Comparison of ENCODE assay signal across 9 mouse cellular contexts in the genomic region with DNA sequence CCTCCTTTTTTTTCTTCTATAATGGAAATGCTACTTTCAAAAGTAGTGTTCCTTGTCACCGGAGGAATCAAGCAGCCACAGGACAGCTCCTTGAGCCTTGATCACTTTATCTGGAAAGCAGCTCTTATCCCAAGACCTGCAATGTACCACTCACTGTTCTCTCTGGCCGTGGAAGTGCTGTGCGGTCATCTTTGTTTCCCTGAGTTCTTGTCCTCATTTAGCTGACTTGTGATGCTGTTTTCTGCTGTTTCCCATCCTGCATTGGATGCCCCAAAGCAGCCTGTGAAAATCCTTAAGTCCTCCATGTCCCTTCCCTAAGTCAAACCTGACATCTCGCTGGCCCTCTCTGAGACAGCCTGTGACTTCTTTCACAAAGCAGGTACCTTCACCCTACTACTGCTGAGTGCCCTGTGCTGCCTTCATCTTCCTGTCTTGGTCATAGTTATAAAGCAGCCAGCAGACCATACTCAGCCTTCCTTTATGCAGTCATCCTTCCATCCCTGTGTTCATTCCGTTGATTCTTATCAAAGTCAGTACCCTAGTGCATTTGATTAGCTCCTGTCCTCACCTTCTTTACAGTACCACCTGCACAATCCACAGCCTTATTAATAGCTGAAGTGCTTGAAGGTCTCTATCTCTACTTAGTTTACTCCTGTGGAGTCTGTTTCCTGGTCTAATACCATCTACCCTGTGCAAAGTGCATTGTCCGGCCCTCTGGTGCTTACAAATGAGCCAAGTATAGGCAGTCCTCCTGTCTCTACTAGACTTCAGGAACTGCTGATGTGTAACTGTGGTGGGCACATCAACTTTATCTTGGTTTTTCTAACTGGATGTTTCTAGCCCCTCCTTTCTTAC. TPM values are rescaled to one million over a fixed set of nuclear protein-coding genes. Genes with fewer than 3 reads are reported as not detected.
DNase-seq lines count a peak whose midpoint lies in the region; ATAC-seq and TF ChIP-seq lines count a peak whose summit lies in the region.
"Had no signal": no experiment of that assay in that cellular context is flagged by ENCODE, and none has a peak within 500 bp of the region (broad histone marks: within the 10 kb centered on the region; RNA-seq: fewer than 3 reads in every experiment).

No protein-coding gene starts in this region.

- 0 out of 2 replicates have a peak, but pooled peaks cover 8% of the 10 kb centered on the region for H3K4me1 ChIP-seq in heart, embryonic 11.5 days (ENCODE audit: control insufficient read depth, insufficient read depth, low read length)
- H3K4me1 ChIP-seq in kidney, embryonic 16.5 days (ENCODE audit: insufficient read depth, low read length) = peaks cover 22% of the 10 kb centered on the region
- peaks cover 34% of the 10 kb centered on the region for H3K4me1 ChIP-seq in neural tube, embryonic 13.5 days (replicated peaks)
- 0 out of 2 replicates have a peak, but pooled peaks cover 3% of the 10 kb centered on the region for H3K4me1 ChIP-seq in cerebellum, adult 2 months (ENCODE audit: control insufficient read depth, insufficient read depth, low read length)

- H3K4me2 ChIP-seq in heart, embryonic 11.5 days = no peak overlapping the region
- H3K4me2 ChIP-seq in kidney, embryonic 16.5 days (replicated peaks; ENCODE audit: low read depth, low read length) = peak overlapping the region; percentile 83; the same call in 1 of the 2 replicates
- H3K4me2 ChIP-seq in neural tube, embryonic 13.5 days = peak overlapping the region; percentile 84; the same call in 1 of the 2 replicates

- H3K36me3 ChIP-seq in heart, embryonic 11.5 days (ENCODE audit: control insufficient read depth, insufficient read depth, low read length) = no peaks in the 10 kb centered on the region
- no peaks in the 10 kb centered on the region for H3K36me3 ChIP-seq in kidney, embryonic 16.5 days (ENCODE audit: insufficient read depth, low read length)
- H3K36me3 ChIP-seq in neural tube, embryonic 13.5 days = no peaks in the 10 kb centered on the region
- H3K36me3 ChIP-seq: limb, embryonic 15.5 days; lung, embryonic 15.5 days had no signal

- H3K9ac ChIP-seq in heart, embryonic 11.5 days (ENCODE audit: low read depth, low read length) = no peak overlapping the region
- H3K9ac ChIP-seq in kidney, embryonic 16.5 days (replicated peaks; ENCODE audit: low read length) = no peak overlapping the region
- no peak overlapping the region for H3K9ac ChIP-seq in neural tube, embryonic 13.5 days

- no peak for TF ChIP-seq POLR2A in cerebellum, adult 2 months (IDR thresholded peaks at IDR 0.05; ENCODE audit: borderline replicate concordance, insufficient read depth, low read length)

- H3K27me3 ChIP-seq in heart, embryonic 11.5 days (ENCODE audit: control insufficient read depth, insufficient read depth, low read length) = no peaks in the 10 kb centered on the region
- peaks cover 2% of the 10 kb centered on the region; the same call in 1 of the 2 replicates for H3K27me3 ChIP-seq in kidney, embryonic 16.5 days (ENCODE audit: insufficient read depth, low read length)
- H3K27me3 ChIP-seq in neural tube, embryonic 13.5 days = no peaks in the 10 kb centered on the region
- H3K27me3 ChIP-seq in cerebellum, adult 2 months (ENCODE audit: control insufficient read depth, insufficient read depth, low read length) = no peaks in the 10 kb centered on the region
- H3K27me3 ChIP-seq: limb, embryonic 15.5 days; lung, embryonic 15.5 days had no signal

- no peaks in the 10 kb centered on the region for H3K9me3 ChIP-seq in heart, embryonic 11.5 days (replicated peaks; ENCODE audit: control insufficient read depth, low read length)
- H3K9me3 ChIP-seq in kidney, embryonic 16.5 days (ENCODE audit: low read length) = no peaks in the 10 kb centered on the region
- H3K9me3 ChIP-seq in neural tube, embryonic 13.5 days = no peaks in the 10 kb centered on the region
- H3K9me3 ChIP-seq: limb, embryonic 15.5 days; lung, embryonic 15.5 days had no signal

- H3K4me3 ChIP-seq in heart, embryonic 11.5 days (ENCODE audit: low read depth, low read length) = no peak overlapping the region
- no peak overlapping the region; the same call in 1 of the 2 replicates for H3K4me3 ChIP-seq in kidney, embryonic 16.5 days (ENCODE audit: low read length)
- H3K4me3 ChIP-seq in neural tube, embryonic 13.5 days = no peak overlapping the region; the same call in 1 of the 2 replicates
- H3K4me3 ChIP-seq in cerebellum, adult 2 months (replicated peaks; ENCODE audit: insufficient read depth, low read depth, low read length) = no peak overlapping the region

- no peak overlapping the region for H3K27ac ChIP-seq in heart, embryonic 11.5 days (ENCODE audit: low read depth, low read length)
- no peak overlapping the region for H3K27ac ChIP-seq in kidney, embryonic 16.5 days (ENCODE audit: low read length)
- no peak overlapping the region for H3K27ac ChIP-seq in neural tube, embryonic 13.5 days (replicated peaks)
- H3K27ac ChIP-seq in cerebellum, adult 2 months (ENCODE audit: insufficient read depth, low read length) = no peak overlapping the region

- peak; percentile 88 for DNase-seq in heart, adult 11 months
- DNase-seq in kidney, adult 11 months = no peak
- DNase-seq in neural tube, embryonic 10.5 days (ENCODE audit: extremely low spot score, low spot score) = no peak
- no peak for DNase-seq in cerebellum, adult 2 months

- TF ChIP-seq CTCF in cerebellum, adult 2 months (IDR thresholded peaks at IDR 0.05; ENCODE audit: borderline replicate concordance, insufficient read depth, low read depth, low read length) = no peak

- no peak for ATAC-seq in heart, embryonic 11.5 days (replicated peaks; ENCODE audit: insufficient number of reproducible peaks, low FRiP score, low TSS enrichment)
- ATAC-seq in kidney, embryonic 16.5 days (ENCODE audit: low FRiP score, low TSS enrichment) = no peak
- ATAC-seq in neural tube, embryonic 13.5 days (ENCODE audit: low read depth) = no peak

- WGBS in heart, embryonic 11.5 days (ENCODE audit: insufficient replicate concordance) = 56% methylated on average over 6 of the region's 6 CpGs
- 80% methylated on average over 6 of the region's 6 CpGs for WGBS in kidney, embryonic 16.5 days
- 81% methylated on average over 6 of the region's 6 CpGs for WGBS in neural tube, embryonic 13.5 days
- WGBS in cerebellum, adult 2 months = 94% methylated on average over 6 of the region's 6 CpGs

RNA-seq across cellular contexts. Expression of a gene that starts 1.2 kb away (rescaled TPM):
- polyA plus RNA-seq in heart, embryonic 11.5 days (2014; fragmentation: Nextera tagmentation; extraction: Ambion mirVana) = 9.9 and 10.4 TPM in 2 replicates
- 5.6 and 6.6 TPM in 2 replicates for polyA plus RNA-seq in kidney, embryonic 16.5 days (2015; fragmentation: Nextera tagmentation; extraction: Ambion mirVana)
- 13.6 and 14.6 TPM in 2 replicates for polyA plus RNA-seq in neural tube, embryonic 13.5 days (2015; fragmentation: Nextera tagmentation; extraction: Ambion mirVana)
- polyA plus RNA-seq in cerebellum, adult 2 months (2012; rRNA removed) = 60.6 and 62.5 TPM in 2 replicates
